Mouse (Mus musculus) lung, adult 10 weeks (tissue): ENCODE results near the gene Adamts5. TPM values are rescaled to one million over a fixed set of nuclear protein-coding genes. Genes with fewer than 3 reads are reported as not detected.

Experiments used
- polyA plus RNA-seq: library from polyadenylated mRNA; stranded (reverse); fragments of 350-450 nt; fragmentation: Illumina TruSeq; extraction: RNeasy Lipid Tissue Mini Kit (QIAGEN cat#74804); gene quantifications from one replicate; pipeline ENCODE4 v1.2.3, GENCODE M21; 2014; ENCODE audit warnings: low read depth, low replicate concordance; ENCODE audit not compliant: insufficient read depth

The Adamts5 gene
- polyA plus RNA-seq, result 2.3 TPM

GRCm38 (mm10) chr16:85901581-85901910 lies at the start of gene Adamts5:
Gene Adamts5 (minus strand): TSS chr16:85901828.

Other genes with a start within 250 kb of the Adamts5 start
- gene Adamts1, start 98.7 kb downstream of the Adamts5 start, polyA plus RNA-seq, result 26.4 TPM